Mouse (Mus musculus): ENCODE measurements around the gene Ptprd. TPM values are rescaled to one million over a fixed set of nuclear protein-coding genes. Genes with fewer than 3 reads are reported as not detected.

Gene Ptprd
- total and polyA plus RNA-seq, 3 experiments: 0.30 to 0.66 TPM; not detected in 1

DNA sequence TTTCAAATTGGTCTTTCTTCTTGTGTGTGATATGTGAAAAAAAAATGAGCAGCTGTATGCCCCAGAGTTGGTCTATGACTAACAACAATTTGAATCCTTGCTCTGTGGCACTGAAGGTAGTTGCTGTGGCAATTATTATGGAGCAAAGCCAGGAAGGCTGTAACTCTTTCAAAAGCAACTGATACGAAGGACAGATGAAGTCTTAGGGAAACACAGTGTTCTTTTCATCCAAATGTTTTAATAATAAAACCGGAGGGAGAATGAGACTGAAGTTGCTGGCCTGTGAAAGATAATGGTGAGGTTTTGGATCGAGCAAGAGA is 2187.3 kb downstream of the Ptprd start:
- DNase-seq (ENCODE audit: low spot score): no peak
- TF ChIP-seq GATA1 (IDR thresholded peaks at IDR 0.05; ENCODE audit: borderline replicate concordance, low read length) (no peak), GATA2 (IDR thresholded peaks at IDR 0.05; ENCODE audit: borderline replicate concordance, low read depth, low read length) (no peak), TAL1 (conservative IDR thresholded peaks at IDR 0.05; ENCODE audit: low read depth, low read length) (no peak)
- ATAC-seq (ENCODE audit: extremely low read depth, insufficient number of reproducible peaks, low FRiP score, poor library complexity, severe bottlenecking): no peak; the same call in 1 of the 2 replicates
- no peak overlapping the region for H3K4me3 ChIP-seq (ENCODE audit: low read depth, low read length)
- H3K27me3 ChIP-seq (ENCODE audit: insufficient read depth, low read length): no peaks in the 10 kb centered on the region
- no peaks in the 10 kb centered on the region for H3K36me3 ChIP-seq (replicated peaks)
- H3K4me1 ChIP-seq (ENCODE audit: insufficient read depth, low read depth, low read length): peaks cover 4% of the 10 kb centered on the region; the same call in 1 of the 2 replicates
- no peaks in the 10 kb centered on the region for H3K9me3 ChIP-seq (replicated peaks)

GRCm38 (mm10) chr4:76023756-76024501 is 2187.8 kb downstream of the Ptprd start:
- no peak overlapping the region for H3K4me3 ChIP-seq (ENCODE audit: low read depth, low read length)
- H3K4me1 ChIP-seq (ENCODE audit: insufficient read depth, low read depth, low read length): peaks cover 4% of the 10 kb centered on the region; the same call in 1 of the 2 replicates
- DNase-seq (ENCODE audit: low spot score): no peak
- no peaks in the 10 kb centered on the region for H3K36me3 ChIP-seq (replicated peaks)
- no peaks in the 10 kb centered on the region for H3K9me3 ChIP-seq (replicated peaks)
- ATAC-seq (ENCODE audit: extremely low read depth, insufficient number of reproducible peaks, low FRiP score, poor library complexity, severe bottlenecking): no peak
- no peaks in the 10 kb centered on the region for H3K27me3 ChIP-seq (ENCODE audit: insufficient read depth, low read length)
- TF ChIP-seq GATA2 (IDR thresholded peaks at IDR 0.05; ENCODE audit: borderline replicate concordance, low read depth, low read length): no peak
- no peak for TF ChIP-seq POLR2AphosphoS5 (IDR thresholded peaks at IDR 0.05; ENCODE audit: insufficient replicate concordance, low read depth, low read length)
- TF ChIP-seq CTCF (IDR thresholded peaks at IDR 0.05; ENCODE audit: low read depth, low read length): no peak
- TF ChIP-seq TAL1 (conservative IDR thresholded peaks at IDR 0.05; ENCODE audit: low read depth, low read length): no peak
- no peak for TF ChIP-seq GATA1 (IDR thresholded peaks at IDR 0.05; ENCODE audit: borderline replicate concordance, low read length)

- H3K9me3 ChIP-seq (replicated peaks): no peaks in the 10 kb centered on the region
- no peaks in the 10 kb centered on the region for H3K36me3 ChIP-seq (replicated peaks)
- TF ChIP-seq POLR2AphosphoS5 (IDR thresholded peaks at IDR 0.05; ENCODE audit: insufficient replicate concordance, low read depth, low read length): no peak
- TF ChIP-seq GATA1 (IDR thresholded peaks at IDR 0.05; ENCODE audit: borderline replicate concordance, low read length): no peak
- TF ChIP-seq GATA2 (IDR thresholded peaks at IDR 0.05; ENCODE audit: borderline replicate concordance, low read depth, low read length): no peak
- TF ChIP-seq TAL1 (conservative IDR thresholded peaks at IDR 0.05; ENCODE audit: low read depth, low read length): no peak
- TF ChIP-seq CTCF (IDR thresholded peaks at IDR 0.05; ENCODE audit: low read depth, low read length): no peak
- peaks cover 4% of the 10 kb centered on the region; the same call in 1 of the 2 replicates for H3K4me1 ChIP-seq (ENCODE audit: insufficient read depth, low read depth, low read length)
- DNase-seq (ENCODE audit: low spot score) (no peak), ATAC-seq (ENCODE audit: extremely low read depth, insufficient number of reproducible peaks, low FRiP score, poor library complexity, severe bottlenecking) (no peak)
- H3K4me3 ChIP-seq (ENCODE audit: low read depth, low read length): no peak overlapping the region
- H3K27me3 ChIP-seq (ENCODE audit: insufficient read depth, low read length): no peaks in the 10 kb centered on the region
Observed at GRCm38 (mm10) chr4:76021670-76022069, 2190.1 kb downstream of the Ptprd start.

DNA sequence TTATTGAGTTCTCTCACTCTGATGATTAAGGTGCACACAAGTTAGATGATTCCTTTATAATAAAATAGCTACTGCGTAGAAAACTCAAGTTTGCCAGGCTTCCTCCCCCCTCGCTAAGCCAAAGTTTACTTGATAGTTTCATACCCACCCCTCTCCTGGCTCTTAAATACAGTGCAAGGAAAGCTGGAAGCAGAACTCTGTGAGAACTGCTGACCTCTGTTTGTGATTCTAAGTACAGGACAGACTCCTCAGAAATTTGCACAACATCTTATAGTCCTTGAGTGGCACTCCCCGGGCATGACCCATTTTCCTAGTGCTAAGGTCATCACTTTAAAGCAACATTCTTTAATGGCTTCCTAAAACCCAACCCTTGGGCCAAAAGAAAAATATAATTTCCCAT is 2196.7 kb downstream of the Ptprd start:
- Histone ChIP-seq H3K27me3 (ENCODE audit: insufficient read depth, low read length) (no peaks in the 10 kb centered on the region), H3K4me1 (ENCODE audit: insufficient read depth, low read depth, low read length) (peaks cover 2% of the 10 kb centered on the region; the same call in 1 of the 2 replicates), H3K9me3 (replicated peaks) (no peaks in the 10 kb centered on the region), H3K36me3 (replicated peaks) (no peaks in the 10 kb centered on the region), H3K4me3 (ENCODE audit: low read depth, low read length) (no peak overlapping the region)
- TF ChIP-seq TAL1 (conservative IDR thresholded peaks at IDR 0.05; ENCODE audit: low read depth, low read length) (no peak), CTCF (IDR thresholded peaks at IDR 0.05; ENCODE audit: low read depth, low read length) (no peak), GATA2 (IDR thresholded peaks at IDR 0.05; ENCODE audit: borderline replicate concordance, low read depth, low read length) (no peak), POLR2AphosphoS5 (IDR thresholded peaks at IDR 0.05; ENCODE audit: insufficient replicate concordance, low read depth, low read length) (no peak)
- no peak for DNase-seq (ENCODE audit: low spot score)
- no peak for ATAC-seq (ENCODE audit: extremely low read depth, insufficient number of reproducible peaks, low FRiP score, poor library complexity, severe bottlenecking)

DNA sequence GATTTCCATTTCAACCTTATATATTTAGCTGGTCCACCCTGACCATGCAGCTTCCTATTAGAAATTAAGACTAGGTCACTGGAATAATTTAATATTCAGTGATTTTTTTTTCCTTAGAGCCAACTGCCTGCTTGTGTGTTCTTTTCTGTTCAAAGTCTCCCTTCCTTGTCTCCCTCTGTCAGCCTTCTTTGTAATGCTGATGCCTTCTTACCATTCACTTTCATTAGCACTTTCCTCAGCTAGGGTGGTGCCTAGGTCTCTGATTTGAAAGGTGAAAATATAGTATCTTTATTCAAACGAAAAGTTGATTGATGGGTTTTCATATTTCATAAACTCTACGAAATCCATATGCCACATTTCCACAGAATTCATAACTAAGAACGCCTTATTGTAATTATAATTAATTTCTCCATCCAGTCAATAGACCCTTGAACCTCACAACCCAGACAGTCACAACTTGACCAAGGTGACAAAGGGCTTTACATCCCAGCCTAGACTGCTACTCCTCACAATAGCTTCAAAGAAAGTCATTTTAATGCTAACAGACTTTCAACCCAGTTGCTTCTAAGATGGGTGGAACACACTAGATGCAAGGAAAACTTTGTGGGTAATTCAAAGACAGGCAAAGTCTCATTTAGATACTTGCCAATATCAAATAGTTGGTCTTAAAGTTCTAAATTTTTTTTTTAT is 2197.5 kb downstream of the Ptprd start:
- Histone ChIP-seq H3K27me3 (ENCODE audit: insufficient read depth, low read length) (no peaks in the 10 kb centered on the region), H3K9me3 (replicated peaks) (no peaks in the 10 kb centered on the region), H3K4me1 (ENCODE audit: insufficient read depth, low read depth, low read length) (peaks cover 2% of the 10 kb centered on the region; the same call in 1 of the 2 replicates), H3K36me3 (replicated peaks) (no peaks in the 10 kb centered on the region), H3K4me3 (ENCODE audit: low read depth, low read length) (no peak overlapping the region)
- TF ChIP-seq POLR2AphosphoS5 (IDR thresholded peaks at IDR 0.05; ENCODE audit: insufficient replicate concordance, low read depth, low read length): no peak
- no peak for TF ChIP-seq GATA2 (IDR thresholded peaks at IDR 0.05; ENCODE audit: borderline replicate concordance, low read depth, low read length)
- TF ChIP-seq GATA1 (IDR thresholded peaks at IDR 0.05; ENCODE audit: borderline replicate concordance, low read length): no peak
- TF ChIP-seq CTCF (IDR thresholded peaks at IDR 0.05; ENCODE audit: low read depth, low read length): no peak
- TF ChIP-seq TAL1 (conservative IDR thresholded peaks at IDR 0.05; ENCODE audit: low read depth, low read length): no peak
- no peak for DNase-seq (ENCODE audit: low spot score)
- no peak for ATAC-seq (ENCODE audit: extremely low read depth, insufficient number of reproducible peaks, low FRiP score, poor library complexity, severe bottlenecking)

GRCm38 (mm10) chr4:76008580-76008979 is 2203.2 kb downstream of the Ptprd start:
- no peak for TF ChIP-seq TAL1 (conservative IDR thresholded peaks at IDR 0.05; ENCODE audit: low read depth, low read length)
- no peak for TF ChIP-seq POLR2AphosphoS5 (IDR thresholded peaks at IDR 0.05; ENCODE audit: insufficient replicate concordance, low read depth, low read length)
- TF ChIP-seq GATA2 (IDR thresholded peaks at IDR 0.05; ENCODE audit: borderline replicate concordance, low read depth, low read length): no peak
- no peak for TF ChIP-seq GATA1 (IDR thresholded peaks at IDR 0.05; ENCODE audit: borderline replicate concordance, low read length)
- no peak for TF ChIP-seq CTCF (IDR thresholded peaks at IDR 0.05; ENCODE audit: low read depth, low read length)
- Histone ChIP-seq H3K4me1 (ENCODE audit: insufficient read depth, low read depth, low read length) (peaks cover 4% of the 10 kb centered on the region; the same call in 1 of the 2 replicates), H3K4me3 (ENCODE audit: low read depth, low read length) (no peak overlapping the region), H3K27me3 (ENCODE audit: insufficient read depth, low read length) (no peaks in the 10 kb centered on the region), H3K36me3 (replicated peaks) (no peaks in the 10 kb centered on the region), H3K9me3 (replicated peaks) (no peaks in the 10 kb centered on the region)
- no peak for DNase-seq (ENCODE audit: low spot score)
- no peak for ATAC-seq (ENCODE audit: extremely low read depth, insufficient number of reproducible peaks, low FRiP score, poor library complexity, severe bottlenecking)

Measured in G1E (cell line).